Mouse (Mus musculus): Measurements from ENCODE around the gene Unc93b1.

GRCm38 (mm10) chr19:3935032-3935895 lies at the start of gene Unc93b1:
- TF ChIP-seq POLR2A (IDR thresholded peaks at IDR 0.05; ENCODE audit: low read depth, low read length) (peak; percentile 67), CTCF (IDR thresholded peaks at IDR 0.05; ENCODE audit: borderline replicate concordance, insufficient read depth, low read length) (no peak)
